Mouse (Mus musculus): ENCODE measurements around the gene Myo3b. TPM values are rescaled to one million over a fixed set of nuclear protein-coding genes. Genes with fewer than 3 reads are reported as not detected.

Gene Myo3b
- polyA plus RNA-seq, 1 experiment: not detected

GRCm38 (mm10) chr2:70260646-70261195, 221.8 kb downstream of the Myo3b start:
- no peak for TF ChIP-seq GATA1 (IDR thresholded peaks at IDR 0.05; ENCODE audit: low read length)

- TF ChIP-seq GATA1 (IDR thresholded peaks at IDR 0.05; ENCODE audit: low read length): no peak
Observed at GRCm38 (mm10) chr2:70261703-70262564, 223.0 kb downstream of the Myo3b start.

- TF ChIP-seq GATA1 (IDR thresholded peaks at IDR 0.05; ENCODE audit: low read length): no peak
Observed at GRCm38 (mm10) chr2:70262565-70263082, 223.7 kb downstream of the Myo3b start.

GRCm38 (mm10) chr2:70278425-70279277, 239.7 kb downstream of the Myo3b start:
- no peak for TF ChIP-seq GATA1 (IDR thresholded peaks at IDR 0.05; ENCODE audit: low read length)

GRCm38 (mm10) chr2:70284109-70284508, 245.2 kb downstream of the Myo3b start:
- TF ChIP-seq GATA1 (IDR thresholded peaks at IDR 0.05; ENCODE audit: low read length): no peak

GRCm38 (mm10) chr2:70291063-70291462, 252.1 kb downstream of the Myo3b start:
- TF ChIP-seq GATA1 (IDR thresholded peaks at IDR 0.05; ENCODE audit: low read length): no peak

- no peak for TF ChIP-seq GATA1 (IDR thresholded peaks at IDR 0.05; ENCODE audit: low read length)
Observed at GRCm38 (mm10) chr2:70292776-70293175, 253.8 kb downstream of the Myo3b start.

- no peak for TF ChIP-seq GATA1 (IDR thresholded peaks at IDR 0.05; ENCODE audit: low read length)
Observed at GRCm38 (mm10) chr2:70302905-70303304, 264.0 kb downstream of the Myo3b start.

- TF ChIP-seq GATA1 (IDR thresholded peaks at IDR 0.05; ENCODE audit: low read length): no peak
Observed at GRCm38 (mm10) chr2:70315125-70315524, 276.2 kb downstream of the Myo3b start.

GRCm38 (mm10) chr2:70315734-70316133, 276.8 kb downstream of the Myo3b start:
- TF ChIP-seq GATA1 (IDR thresholded peaks at IDR 0.05; ENCODE audit: low read length): no peak

GRCm38 (mm10) chr2:70317850-70318249, 278.9 kb downstream of the Myo3b start:
- TF ChIP-seq GATA1 (IDR thresholded peaks at IDR 0.05; ENCODE audit: low read length): no peak

GRCm38 (mm10) chr2:70318861-70319555, 280.1 kb downstream of the Myo3b start:
- no peak for TF ChIP-seq GATA1 (IDR thresholded peaks at IDR 0.05; ENCODE audit: low read length)

GRCm38 (mm10) chr2:70322767-70323166, 283.8 kb downstream of the Myo3b start:
- no peak for TF ChIP-seq GATA1 (IDR thresholded peaks at IDR 0.05; ENCODE audit: low read length)

- no peak for TF ChIP-seq GATA1 (IDR thresholded peaks at IDR 0.05; ENCODE audit: low read length)
Observed at GRCm38 (mm10) chr2:70327602-70328001, 288.7 kb downstream of the Myo3b start.

- no peak for TF ChIP-seq GATA1 (IDR thresholded peaks at IDR 0.05; ENCODE audit: low read length)
Observed at GRCm38 (mm10) chr2:70332905-70333304, 294.0 kb downstream of the Myo3b start.

Data from G1E-ER4 (cell line).